Mouse (Mus musculus) heart, embryonic 16.5 days (tissue): ENCODE measurements around the gene Plaur. TPM values are rescaled to one million over a fixed set of nuclear protein-coding genes. Genes with fewer than 3 reads are reported as not detected.
"Not testable (repeated sequence)": the region's sequence is repeated elsewhere in the genome, so short reads cannot be mapped to it uniquely, and the experiment has no call there.

Experiments used
- ATAC-seq: fragments of 200-750 bp; cut with Nextera tagmentation; replicated peaks from 2 replicates; pipeline ENCODE4 v1.8.0; 2017; ENCODE audit warnings: moderate number of reproducible peaks; ENCODE audit not compliant: insufficient read depth, low FRiP score; ENCODE audit errors: extremely low read depth
- H3K27ac ChIP-seq: fragments of 300-500 bp; sonication (generic); 2 replicates; pipeline ENCODE4 v1.5.1; 2014; ENCODE audit warnings: mild to moderate bottlenecking, low read length, control low read depth, moderate library complexity
- H3K27me3 ChIP-seq: fragments of 300-500 bp; sonication (generic); 2 replicates; pipeline ENCODE4 v1.6.1; 2014; ENCODE audit warnings: low read length, mixed read lengths; ENCODE audit not compliant: control insufficient read depth, insufficient read depth
- H3K36me3 ChIP-seq: fragments of 300-500 bp; sonication (generic); 2 replicates; pipeline ENCODE4 v1.6.1; 2014; ENCODE audit not compliant: control insufficient read depth, insufficient read depth
- H3K4me1 ChIP-seq: fragments of 300-500 bp; sonication (generic); 2 replicates; pipeline ENCODE4 v1.6.1; 2014; ENCODE audit warnings: low read length, mixed read lengths; ENCODE audit not compliant: control insufficient read depth, insufficient read depth
- H3K4me2 ChIP-seq: fragments of 300-500 bp; sonication (generic); 2 replicates; pipeline ENCODE4 v1.6.1; 2014; ENCODE audit warnings: low read depth, mild to moderate bottlenecking, control low read depth, low read length
- H3K4me3 ChIP-seq: fragments of 300-500 bp; sonication (generic); 2 replicates; pipeline ENCODE4 v1.5.1; 2014; ENCODE audit warnings: mild to moderate bottlenecking, control low read depth, low read length
- H3K9ac ChIP-seq: fragments of 300-500 bp; sonication (generic); 2 replicates; pipeline ENCODE4 v1.6.1; 2014; ENCODE audit warnings: low read length, control low read depth
- H3K9me3 ChIP-seq: fragments of 300-500 bp; sonication (generic); replicated peaks from 2 replicates; pipeline ENCODE4 v1.6.1; 2016; ENCODE audit warnings: low read length; ENCODE audit not compliant: control insufficient read depth
- WGBS: fragments of 180-500 bp; shearing (Covaris S2); extraction: QIAGEN DNeasy Blood & Tissue Kit; methylation state at CpG from one replicate; pipeline ENCODE4 v1.1.7; 2014; 5-methylcytosine and 5-hydroxymethylcytosine counted together
- polyA plus RNA-seq: library from polyadenylated mRNA; unstranded; fragments of >200 nt; fragmentation: Nextera tagmentation; extraction: Ambion mirVana; gene quantifications from 2 replicates; pipeline ENCODE4 v1.2.1, GENCODE M21; 2015

The Plaur gene
- polyA plus RNA-seq, 1 experiment from 2014 or later, result 8.1 TPM

DNA sequence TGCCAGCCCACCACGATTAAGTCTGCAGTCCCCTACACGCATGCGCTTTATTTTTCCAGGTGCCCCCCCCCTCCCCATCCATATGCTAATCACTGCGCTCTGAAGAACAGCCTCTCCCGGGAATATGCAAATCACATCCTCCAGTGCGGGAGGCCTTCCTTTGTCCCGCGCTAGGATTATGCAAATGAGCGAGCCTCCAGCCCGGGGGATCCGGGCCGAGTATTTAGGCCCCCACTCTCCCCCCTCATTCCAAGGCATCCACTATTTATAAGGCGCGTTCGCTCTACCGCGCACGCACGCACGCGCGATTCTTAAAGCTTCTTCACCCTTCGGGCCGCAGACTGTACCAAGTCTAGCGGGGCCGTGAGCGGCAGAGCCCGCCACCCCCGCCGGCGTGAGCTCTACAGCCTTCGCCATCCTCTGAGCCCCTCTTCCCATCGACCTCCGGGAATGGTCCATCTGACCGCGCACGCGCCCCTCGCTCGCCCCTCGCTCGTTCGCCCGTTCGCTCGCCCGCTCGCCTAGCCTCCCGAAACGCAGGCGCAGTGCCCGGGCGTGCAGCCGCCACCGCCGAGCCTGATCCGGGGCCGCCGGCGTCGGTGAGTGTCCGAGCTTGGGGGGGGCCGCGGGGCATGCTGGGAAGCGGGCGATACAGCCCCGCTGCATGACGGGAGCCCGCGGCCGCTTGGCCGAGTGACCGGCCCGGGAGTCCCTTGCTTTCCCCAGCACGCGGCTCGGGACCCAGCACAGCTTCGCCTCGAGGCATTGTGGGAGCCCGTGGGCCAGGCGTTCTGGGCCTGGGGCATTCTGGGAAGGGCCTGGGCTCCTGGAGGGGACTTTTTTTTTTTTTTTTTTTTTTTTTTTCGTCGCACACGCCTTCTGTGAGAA is 44.8 kb downstream of the Plaur start, which contains the start of gene Zfp428:
Gene Zfp428, plus strand, starts transcription at position 169 of the 888 bp plus-strand sequence.
- under 1% methylated on average over 84 of the region's 84 CpGs for WGBS
- peaks cover 27% of the 10 kb centered on the region for H3K4me1 ChIP-seq

DNA sequence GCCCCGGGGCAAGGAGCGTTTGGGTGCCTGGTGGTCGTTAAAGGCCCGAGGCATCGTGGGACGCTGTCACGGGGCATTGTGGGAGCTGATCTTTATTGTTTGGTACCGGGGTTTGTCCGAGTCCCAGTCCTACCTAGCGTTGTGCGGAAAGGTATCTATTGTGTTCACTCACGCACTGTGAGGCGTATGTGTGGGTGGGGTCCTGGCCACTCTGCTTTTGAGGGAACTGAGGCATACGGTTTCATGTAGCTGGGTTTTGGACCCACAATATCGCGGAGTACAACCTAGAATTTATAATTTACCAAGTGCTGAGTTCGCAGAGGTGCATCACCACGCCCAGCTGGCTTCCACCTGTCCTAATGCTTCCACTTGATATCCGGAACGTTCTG is 45.4 kb downstream of the Plaur start:
- Histone ChIP-seq H3K4me3 (peak overlapping the region; percentile 74), H3K9me3 (no peaks in the 10 kb centered on the region), H3K4me1 (peaks cover 27% of the 10 kb centered on the region), H3K27me3 (peaks cover 9% of the 10 kb centered on the region), H3K27ac (peak overlapping the region; percentile 99), H3K4me2 (peak overlapping the region; percentile 84), H3K36me3 (no peaks in the 10 kb centered on the region), H3K9ac (peak overlapping the region; percentile 94)
- ATAC-seq, result no peak; the same call in 1 of the 2 replicates
- 1% methylated on average over 20 of the region's 20 CpGs for WGBS

More for the DNA sequence above, 44.8 kb downstream of the Plaur start, which contains the start of gene Zfp428:
- peak within 1 kb of the TSS; percentile 74 for H3K4me3 ChIP-seq
- no peaks in the 10 kb centered on the region for H3K9me3 ChIP-seq
- ATAC-seq, result peak; percentile 83
- H3K9ac ChIP-seq, result peak within 1 kb of the TSS; percentile 94
- peak within 1 kb of the TSS; percentile 99 for H3K27ac ChIP-seq
- H3K36me3 ChIP-seq, result no peaks in the 10 kb centered on the region
- peak within 1 kb of the TSS; percentile 84 for H3K4me2 ChIP-seq
- peaks cover 15% of the 10 kb centered on the region for H3K27me3 ChIP-seq

GRCm38 (mm10) chr7:24512355-24512754 is 50.1 kb downstream of the Plaur start, which contains the start of gene AC161166.1:
Gene AC161166.1 (minus strand): TSS chr7:24512455.
- H3K36me3 ChIP-seq, result peaks cover 3% of the 10 kb centered on the region; the same call in 1 of the 2 replicates
- ATAC-seq, result no peak
- no peaks in the 10 kb centered on the region for H3K27me3 ChIP-seq
- 86% methylated on average over 7 of the region's 7 CpGs for WGBS
- H3K9me3 ChIP-seq, result no peaks in the 10 kb centered on the region
- no peak within 1 kb of the TSS for H3K4me3 ChIP-seq
- H3K9ac ChIP-seq, result no peak within 1 kb of the TSS
- H3K4me1 ChIP-seq, result peaks cover 4% of the 10 kb centered on the region; the same call in 1 of the 2 replicates
- H3K27ac ChIP-seq, result no peak within 1 kb of the TSS
- no peak within 1 kb of the TSS for H3K4me2 ChIP-seq

DNA sequence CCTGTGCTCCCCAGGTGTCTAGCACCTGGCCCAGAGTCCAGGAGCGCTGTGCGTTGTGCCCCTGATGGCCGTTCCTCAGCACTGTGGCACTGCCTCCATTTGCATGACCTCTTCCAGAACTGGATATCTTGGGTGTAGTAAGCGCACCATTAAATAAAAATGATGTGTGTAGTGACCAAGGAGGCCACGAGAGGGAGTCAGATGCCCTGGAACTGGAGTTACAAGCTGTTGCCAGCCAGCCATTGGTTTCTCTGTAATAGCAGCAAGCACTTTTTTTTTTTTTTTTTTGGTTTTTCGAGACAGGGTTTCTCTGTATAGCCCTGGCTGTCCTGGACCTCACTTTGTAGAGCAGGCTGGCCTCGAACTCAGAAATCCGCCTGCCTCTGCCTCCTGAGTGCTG is 54.0 kb downstream of the Plaur start:
- H3K27me3 ChIP-seq, H3K36me3 ChIP-seq, H3K4me1 ChIP-seq, H3K27ac ChIP-seq, ATAC-seq, H3K4me2 ChIP-seq, H3K9me3 ChIP-seq, H3K4me3 ChIP-seq, H3K9ac ChIP-seq: not testable (repeated sequence)
- WGBS, result 78% methylated on average over 8 of the region's 8 CpGs

- H3K4me2 ChIP-seq, result no peak overlapping the region
- no peak for ATAC-seq
- H3K4me1 ChIP-seq, result no peaks in the 10 kb centered on the region
- H3K9me3 ChIP-seq, result no peaks in the 10 kb centered on the region
- no peaks in the 10 kb centered on the region for H3K27me3 ChIP-seq
- H3K36me3 ChIP-seq, result peaks cover 3% of the 10 kb centered on the region; the same call in 1 of the 2 replicates
- no peak overlapping the region for H3K9ac ChIP-seq
- 58% methylated on average over 5 of the region's 5 CpGs for WGBS
- H3K27ac ChIP-seq, result no peak overlapping the region
- H3K4me3 ChIP-seq, result no peak overlapping the region
Measured at GRCm38 (mm10) chr7:24517077-24517476, 54.8 kb downstream of the Plaur start.

DNA sequence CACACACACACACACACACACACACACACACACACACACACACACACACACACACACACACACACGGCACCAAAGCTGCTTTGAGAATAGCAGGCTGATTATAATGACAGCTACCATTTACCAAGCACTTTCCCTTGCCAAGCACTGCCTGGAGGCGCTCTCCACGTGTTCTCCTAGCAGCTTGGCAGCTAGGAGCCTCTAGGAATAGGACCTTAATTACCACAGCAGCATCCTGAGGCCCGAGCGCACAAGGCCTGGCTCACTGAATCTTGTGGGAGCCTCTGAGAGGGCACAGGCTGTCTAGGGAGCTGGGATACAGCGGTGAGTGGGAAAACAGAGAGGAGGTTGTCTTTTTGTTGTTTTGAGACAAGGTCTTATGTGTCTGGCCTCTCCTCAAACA is 55.4 kb downstream of the Plaur start:
- Histone ChIP-seq H3K9ac (no peak overlapping the region), H3K4me1 (no peaks in the 10 kb centered on the region), H3K4me2 (no peak overlapping the region), H3K4me3 (no peak overlapping the region), H3K27me3 (no peaks in the 10 kb centered on the region), H3K27ac (no peak overlapping the region), H3K9me3 (no peaks in the 10 kb centered on the region), H3K36me3 (peaks cover 3% of the 10 kb centered on the region; the same call in 1 of the 2 replicates)
- 59% methylated on average over 6 of the region's 6 CpGs for WGBS
- ATAC-seq, result no peak

DNA sequence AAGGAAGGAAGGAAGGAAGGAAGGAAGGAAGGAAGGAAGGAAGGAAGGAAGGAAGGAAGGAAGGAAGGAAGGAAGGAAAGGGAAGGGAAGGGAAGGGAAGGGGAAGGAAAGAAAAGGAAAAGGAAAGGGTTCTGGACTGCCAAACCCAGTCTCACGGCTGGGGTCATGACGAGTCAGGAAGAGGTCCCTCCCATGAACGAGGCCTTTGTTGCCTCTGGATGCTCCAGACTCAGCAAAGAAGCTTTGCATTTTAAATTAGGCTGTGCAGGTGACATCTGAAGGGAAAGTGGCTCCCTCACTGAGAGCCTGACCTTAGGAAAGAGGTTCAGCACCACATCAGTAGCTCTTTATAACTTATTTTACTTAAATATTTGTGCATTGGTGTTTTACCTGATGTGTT is 56.8 kb downstream of the Plaur start:
- Histone ChIP-seq H3K9me3 (no peaks in the 10 kb centered on the region), H3K27ac (no peak overlapping the region), H3K9ac (no peak overlapping the region), H3K36me3 (peaks cover 3% of the 10 kb centered on the region; the same call in 1 of the 2 replicates), H3K4me1 (no peaks in the 10 kb centered on the region), H3K27me3 (no peaks in the 10 kb centered on the region), H3K4me3 (no peak overlapping the region), H3K4me2 (no peak overlapping the region)
- WGBS, result 29% methylated on average over 3 of the region's 3 CpGs
- ATAC-seq, result no peak

- H3K9ac ChIP-seq, H3K4me1 ChIP-seq, H3K9me3 ChIP-seq, ATAC-seq, H3K27me3 ChIP-seq, H3K4me3 ChIP-seq, H3K36me3 ChIP-seq, H3K4me2 ChIP-seq, H3K27ac ChIP-seq: not testable (repeated sequence)
- WGBS, result 87% methylated on average over 10 of the region's 10 CpGs
Measured at GRCm38 (mm10) chr7:24520054-24520453, 57.8 kb downstream of the Plaur start.

DNA sequence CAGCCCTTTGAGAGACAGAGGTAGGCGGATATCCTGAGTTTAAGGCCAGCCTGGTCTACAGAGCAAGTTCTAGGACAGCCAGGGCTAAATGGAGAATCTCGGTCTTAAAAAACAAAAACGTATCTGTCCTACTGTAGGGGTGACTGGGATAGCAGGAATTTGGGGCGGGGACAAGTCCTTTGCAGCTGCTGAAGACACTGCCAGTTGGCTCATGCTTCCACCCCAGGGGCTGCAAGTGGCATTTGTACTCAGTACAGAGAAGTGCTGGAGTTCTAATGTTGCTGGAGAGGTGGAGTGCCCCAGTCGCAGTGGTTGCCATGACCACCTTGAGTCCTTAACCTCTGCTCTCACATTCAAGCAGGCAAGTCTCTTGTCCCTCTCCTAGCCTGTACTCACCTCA is 60.5 kb downstream of the Plaur start:
- ATAC-seq, result no peak

More for the DNA sequence above, 60.5 kb downstream of the Plaur start:
- no peak overlapping the region for H3K9ac ChIP-seq
- no peaks in the 10 kb centered on the region for H3K4me1 ChIP-seq
- H3K36me3 ChIP-seq, result no peaks in the 10 kb centered on the region
- no peak overlapping the region for H3K4me3 ChIP-seq
- 49% methylated on average over 5 of the region's 5 CpGs for WGBS
- no peaks in the 10 kb centered on the region for H3K27me3 ChIP-seq
- no peaks in the 10 kb centered on the region for H3K9me3 ChIP-seq
- no peak overlapping the region for H3K27ac ChIP-seq
- H3K4me2 ChIP-seq, result no peak overlapping the region
